Mouse (Mus musculus) embryo, embryonic 9.5 days (tissue): ENCODE results near the gene March6.

ENCODE experiments used
- DNase-seq: peaks from one replicate; pipeline ENCODE4 v3.0.0-alpha.2; 2017; ENCODE audit errors: extremely low spot score

March6 gene

DNA sequence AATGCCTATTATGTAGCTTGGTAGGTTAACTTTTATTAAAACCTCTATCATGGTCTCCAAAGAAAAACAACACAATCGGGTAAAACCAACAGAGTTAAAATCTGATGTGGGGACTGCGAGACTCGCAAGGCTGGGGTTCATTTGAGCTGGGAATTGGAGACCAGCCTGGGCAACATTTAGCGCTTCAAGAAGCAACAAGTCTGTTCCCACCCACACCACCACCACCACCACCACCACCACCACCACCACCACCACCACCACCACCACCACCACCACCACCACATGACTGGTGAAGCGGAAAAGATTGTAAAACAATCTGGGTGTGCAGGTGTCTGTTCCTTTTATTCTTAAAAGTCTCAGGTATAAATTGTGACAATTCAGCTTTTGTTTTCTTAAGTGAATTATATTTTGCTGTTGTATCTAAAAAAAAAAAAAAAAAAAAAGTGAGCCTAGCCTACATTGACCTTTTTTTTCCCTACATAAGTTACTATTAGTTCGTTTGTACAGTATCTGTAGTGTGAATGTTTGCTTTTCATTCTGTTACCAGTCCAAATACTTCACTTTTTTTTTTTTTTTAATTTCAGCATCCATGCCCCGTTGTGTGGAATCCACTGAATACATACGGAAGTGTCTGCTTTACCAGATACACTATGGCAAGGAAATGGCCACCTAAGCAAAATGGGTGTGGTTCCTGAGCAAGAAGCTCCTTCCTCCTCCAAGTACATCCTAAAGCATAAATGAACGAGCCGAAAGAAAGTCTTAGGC, 76.6 kb downstream of the March6 start:
- DNase-seq, result no peak

DNA sequence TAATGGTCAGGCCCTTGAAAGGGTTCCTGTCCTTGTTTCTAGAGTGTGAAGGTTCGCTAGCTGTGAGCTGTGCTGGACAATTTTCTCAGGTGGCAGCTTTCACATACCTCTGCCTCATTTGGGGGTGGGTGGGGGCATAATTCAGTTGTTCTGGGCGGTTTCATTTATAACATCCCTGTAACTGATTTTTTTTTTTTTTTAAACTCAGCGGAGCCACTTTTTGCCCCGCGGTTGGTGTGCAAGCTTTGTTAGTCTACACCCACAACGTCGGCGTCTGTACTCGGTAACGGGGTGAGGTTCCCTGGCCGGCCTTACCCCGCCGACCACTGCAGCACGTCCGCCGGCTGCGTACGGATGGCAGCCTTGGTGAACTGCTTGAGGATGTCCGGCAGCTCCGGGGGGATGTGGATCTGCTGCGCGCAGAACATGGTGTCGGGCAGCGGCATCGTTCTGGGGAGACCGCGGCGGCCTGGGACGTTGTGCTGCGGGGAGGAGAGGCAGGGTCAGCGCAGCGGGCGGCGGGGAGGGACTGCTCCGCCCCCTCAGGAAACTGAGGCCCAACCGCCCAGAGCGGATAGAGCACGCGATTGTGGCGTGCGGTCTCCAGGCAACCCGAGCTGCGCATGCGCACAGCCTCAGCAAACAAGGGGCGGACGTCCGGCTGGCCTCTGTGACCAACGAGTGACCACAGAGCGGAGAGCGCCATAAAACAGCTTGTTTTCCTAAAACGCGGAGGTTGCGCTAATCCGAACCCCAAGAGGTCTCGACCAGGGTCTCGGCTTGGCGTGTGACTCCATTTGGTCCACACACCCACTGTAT, 77.5 kb downstream of the March6 start, which contains the start of gene Ropn1l:
TSS of gene Ropn1l (minus strand) at position 640 of the 819 bp plus-strand sequence.
- DNase-seq, result peak; percentile 94

- DNase-seq, result peak; percentile 26
These were observed 78.3 kb downstream of the March6 start for GRCm38 (mm10) chr15:31452336-31453097.

GRCm38 (mm10) chr15:31449772-31450171, 81.1 kb downstream of the March6 start:
- DNase-seq, result no peak

- peak; percentile 31 for DNase-seq
These were observed 83.7 kb downstream of the March6 start for GRCm38 (mm10) chr15:31447121-31447520.

DNA sequence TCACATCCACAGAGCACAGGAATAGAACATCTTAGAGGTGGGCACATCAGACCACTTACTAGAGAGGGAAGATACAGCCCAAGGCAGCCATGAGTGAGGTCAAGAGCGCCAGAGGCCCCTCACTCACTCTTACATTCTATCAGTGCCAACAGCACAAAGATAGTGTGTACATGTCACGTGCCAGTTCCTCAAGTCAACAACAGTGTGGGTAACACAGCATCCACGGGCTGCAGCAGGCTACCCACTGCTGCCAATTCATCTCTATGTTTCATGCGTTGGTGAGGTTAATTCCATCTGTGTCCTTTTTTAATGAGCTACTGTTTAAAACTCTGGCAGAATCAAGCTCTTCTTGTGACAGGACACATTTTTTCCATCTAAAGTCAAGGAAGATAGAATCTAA, 88.2 kb downstream of the March6 start:
- DNase-seq, result no peak

GRCm38 (mm10) chr15:31441996-31442395, 88.9 kb downstream of the March6 start:
- DNase-seq, result no peak

DNA sequence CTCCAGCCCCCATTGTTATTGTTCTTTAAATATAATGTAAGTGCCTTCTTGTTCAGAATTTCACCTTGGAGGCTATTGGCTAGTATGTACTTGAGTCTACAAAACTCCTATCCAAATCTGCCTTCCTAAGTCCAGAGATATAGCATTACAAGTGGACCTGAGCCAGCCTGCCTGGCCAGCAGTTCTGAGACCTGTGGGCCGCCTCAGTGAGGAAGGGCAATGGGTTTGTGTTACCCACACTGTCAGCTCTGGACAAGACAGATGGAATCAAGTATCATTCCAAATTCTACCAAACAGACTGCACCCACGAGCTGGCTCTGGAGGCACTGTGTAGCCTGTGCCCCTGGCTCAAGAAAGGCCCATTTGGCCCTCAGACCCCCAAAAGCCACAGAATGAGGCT, 94.0 kb downstream of the March6 start:
- DNase-seq, result no peak

DNA sequence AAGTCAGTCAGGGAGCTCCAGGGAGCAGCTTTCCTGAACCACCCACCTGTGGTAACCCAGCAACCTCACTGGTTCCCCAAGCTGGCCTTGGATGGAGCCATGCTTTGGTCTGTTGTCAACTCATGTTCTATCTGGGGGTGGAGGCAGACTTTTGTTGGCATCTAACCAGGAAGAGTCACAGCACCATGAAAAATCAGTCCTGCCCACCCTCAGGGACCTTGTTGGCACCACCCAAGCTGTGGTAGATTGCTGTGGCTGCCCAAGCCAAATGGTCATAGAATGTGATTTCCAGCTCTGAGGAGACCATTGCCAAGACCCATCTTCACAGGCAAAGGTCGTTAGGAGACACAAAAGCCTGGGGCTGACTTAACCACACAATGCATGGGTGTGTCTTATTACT, 94.8 kb downstream of the March6 start:
- no peak for DNase-seq

DNA sequence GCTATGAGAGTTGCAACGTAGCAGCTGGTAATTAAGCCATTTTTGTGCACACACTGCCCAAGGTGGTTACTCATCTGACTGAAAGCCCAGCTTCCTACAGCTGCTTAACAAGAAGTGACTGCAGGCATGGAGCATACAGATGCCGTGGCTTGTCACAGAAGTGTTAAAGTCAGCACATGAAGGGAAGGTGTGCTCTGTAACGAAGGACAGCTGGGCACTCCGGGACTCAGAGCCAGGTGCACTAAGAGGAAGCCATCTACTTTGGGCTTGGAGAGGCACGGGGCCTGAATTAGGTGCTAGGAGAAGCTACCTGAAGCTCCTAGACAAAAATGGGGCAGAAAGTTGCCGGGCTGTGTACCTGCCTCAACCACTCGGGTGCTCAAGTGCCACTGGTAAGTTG, 97.1 kb downstream of the March6 start:
- no peak for DNase-seq

- DNase-seq, result no peak
These were observed 99.0 kb downstream of the March6 start for GRCm38 (mm10) chr15:31431847-31432246.

DNA sequence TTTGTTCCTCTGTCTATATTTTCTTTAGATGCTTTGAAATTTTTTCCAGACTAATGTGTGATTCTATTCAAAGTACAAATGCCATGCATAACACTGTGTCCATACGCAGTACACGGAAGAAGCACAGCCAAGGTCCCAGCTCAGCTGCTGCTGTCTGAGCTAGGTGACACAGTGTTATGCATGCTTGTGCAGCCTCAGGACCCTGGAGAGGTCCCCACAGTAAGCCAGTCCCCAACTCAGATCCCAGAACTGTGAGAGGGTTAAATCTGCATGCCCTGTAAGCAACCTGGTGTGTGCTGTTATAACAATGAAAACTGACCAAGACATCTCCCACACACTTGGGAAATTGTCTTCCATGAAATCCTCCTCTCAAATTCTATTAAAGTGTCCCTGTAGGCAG, 100.8 kb downstream of the March6 start:
- no peak for DNase-seq

- no peak for DNase-seq
These were observed 101.4 kb downstream of the March6 start for GRCm38 (mm10) chr15:31429429-31429828.

GRCm38 (mm10) chr15:31428571-31428970, 102.3 kb downstream of the March6 start:
- no peak for DNase-seq

GRCm38 (mm10) chr15:31427390-31427789, 103.5 kb downstream of the March6 start:
- DNase-seq, result no peak

GRCm38 (mm10) chr15:31426066-31426706, 104.7 kb downstream of the March6 start:
- no peak for DNase-seq

- no peak for DNase-seq
These were observed 108.0 kb downstream of the March6 start for GRCm38 (mm10) chr15:31422649-31423369.

GRCm38 (mm10) chr15:31419037-31419436, 111.8 kb downstream of the March6 start:
- no peak for DNase-seq

GRCm38 (mm10) chr15:31418686-31419024, 112.2 kb downstream of the March6 start:
- DNase-seq, result no peak

DNA sequence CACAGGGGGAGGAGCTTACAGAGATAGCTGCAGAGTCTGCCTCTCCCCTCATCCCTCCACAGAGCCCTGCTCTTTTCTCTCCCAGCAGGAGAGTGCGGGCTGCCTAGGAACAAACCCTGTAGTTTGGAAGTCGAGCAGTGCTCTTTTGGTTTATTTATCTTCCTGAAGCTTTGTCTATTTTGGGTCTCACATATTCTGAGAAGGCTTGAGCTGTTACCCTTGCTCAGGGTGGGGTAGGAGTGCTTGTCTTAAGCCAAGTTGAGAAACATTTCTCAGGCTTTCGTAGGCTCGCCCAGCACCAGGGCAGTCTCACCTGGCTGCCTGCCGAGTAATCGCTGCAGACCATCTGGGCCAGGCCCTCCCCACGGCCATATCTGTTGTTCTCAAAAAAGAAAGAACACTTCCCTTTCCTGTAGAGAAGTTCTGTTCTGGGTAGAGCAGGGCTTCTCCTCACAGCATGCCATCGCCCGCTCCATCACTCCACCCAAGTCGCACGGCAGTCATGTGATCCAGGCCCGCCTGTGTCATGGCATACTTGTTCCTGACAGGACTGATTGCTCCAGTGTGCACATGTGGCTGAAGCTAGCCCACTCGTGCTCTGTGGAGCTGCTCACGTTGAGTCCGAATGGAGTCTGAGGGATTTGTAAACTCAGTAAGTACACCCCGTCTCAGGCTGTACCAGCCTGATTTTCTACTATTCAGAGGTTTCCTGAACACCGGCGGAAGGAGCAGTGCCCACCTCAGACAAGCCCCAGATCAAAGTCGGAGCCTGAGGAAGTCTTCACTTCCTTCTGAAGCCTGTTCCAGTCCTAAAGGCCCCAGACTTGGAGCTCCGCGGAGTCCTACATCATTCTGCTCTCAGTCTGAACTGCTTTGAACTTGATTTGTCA, 112.8 kb downstream of the March6 start:
- DNase-seq, result no peak
